Mouse (Mus musculus): ENCODE measurements around the gene Atp6v1g1. TPM values are rescaled to one million over a fixed set of nuclear protein-coding genes. Genes with fewer than 3 reads are reported as not detected.

Atp6v1g1 gene
- total RNA-seq (2021), result 100 to 1,000 TPM; 150 to 161 TPM

GRCm38 (mm10) chr4:63544494-63545230, at the start of gene Atp6v1g1:
Gene Atp6v1g1 (plus strand): TSS chr4:63544772.
- peak; percentile 93 to 94 for DNase-seq
- intact Hi-C loops (cut with DNase I), result loop anchor here (1.0 kb wide), 1 partner anchor 13 kb away; no protein-coding TSS in a partner anchor

GRCm38 (mm10) chr4:63494967-63495914, 49.3 kb upstream of the Atp6v1g1 start:
- intact Hi-C loops (cut with DNase I), result loop anchor here (2.0 kb wide), 1 partner anchor 76 kb away; no protein-coding TSS in a partner anchor
- peak; percentile 34 to 43 for DNase-seq

- intact Hi-C loops (cut with DNase I), result loop anchor here (2.0 kb wide), 1 partner anchor 77 kb away; no protein-coding TSS in a partner anchor
- DNase-seq, result peak; percentile 78 to 79
These were observed 48.7 kb upstream of the Atp6v1g1 start, which contains the start of gene Whrn for GRCm38 (mm10) chr4:63495915-63496278. Gene Whrn (minus strand): TSS chr4:63495991.

GRCm38 (mm10) chr4:63496312-63496711, 48.3 kb upstream of the Atp6v1g1 start:
- intact Hi-C loops (cut with DNase I), result no loop called here
- DNase-seq, result no peak

- intact Hi-C loops (cut with DNase I), result no loop called here
- no peak for DNase-seq
These were observed 46.2 kb upstream of the Atp6v1g1 start for GRCm38 (mm10) chr4:63498346-63498745.

GRCm38 (mm10) chr4:63501050-63501449, 43.5 kb upstream of the Atp6v1g1 start:
- DNase-seq, result no peak
- intact Hi-C loops (cut with DNase I), result loop anchor here (10.0 kb wide), 1 partner anchor 184 kb away; no protein-coding TSS in a partner anchor

- intact Hi-C loops (cut with DNase I), result loop anchor here (10.0 kb wide), 1 partner anchor 181 kb away; no protein-coding TSS in a partner anchor
- no peak for DNase-seq
These were observed 40.6 kb upstream of the Atp6v1g1 start for GRCm38 (mm10) chr4:63503949-63504348.

GRCm38 (mm10) chr4:63507478-63507877, 37.1 kb upstream of the Atp6v1g1 start:
- DNase-seq, result no peak
- intact Hi-C loops (cut with DNase I), result loop anchor here (5.0 to 10.0 kb wide), 3 partner anchors 50 to 275 kb away; partner anchors contain the start of gene Tmem268

GRCm38 (mm10) chr4:63508232-63508631, 36.3 kb upstream of the Atp6v1g1 start:
- peak; percentile 81 to 88 for DNase-seq
- intact Hi-C loops (cut with DNase I), result loop anchor here (1.0 to 10.0 kb wide), 5 partner anchors 49 to 440 kb away; partner anchors contain the start of gene Tmem268

- no peak for DNase-seq
- intact Hi-C loops (cut with DNase I), result no loop called here
These were observed 31.7 kb upstream of the Atp6v1g1 start for GRCm38 (mm10) chr4:63512921-63513320.

GRCm38 (mm10) chr4:63514454-63514984, 30.1 kb upstream of the Atp6v1g1 start:
- no peak for DNase-seq
- intact Hi-C loops (cut with DNase I), result no loop called here

- DNase-seq, result no peak
- intact Hi-C loops (cut with DNase I), result no loop called here
These were observed 29.6 kb upstream of the Atp6v1g1 start for GRCm38 (mm10) chr4:63515021-63515420.

GRCm38 (mm10) chr4:63521813-63522419, 22.7 kb upstream of the Atp6v1g1 start:
- intact Hi-C loops (cut with DNase I), result no loop called here
- no peak for DNase-seq

- no peak for DNase-seq
- intact Hi-C loops (cut with DNase I), result no loop called here
These were observed 19.1 kb upstream of the Atp6v1g1 start for GRCm38 (mm10) chr4:63525514-63525913.

- intact Hi-C loops (cut with DNase I), result no loop called here
- DNase-seq, result no peak
These were observed 15.6 kb upstream of the Atp6v1g1 start for GRCm38 (mm10) chr4:63528946-63529345.

GRCm38 (mm10) chr4:63530409-63530808, 14.2 kb upstream of the Atp6v1g1 start:
- DNase-seq, result no peak
- intact Hi-C loops (cut with DNase I), result no loop called here

GRCm38 (mm10) chr4:63537602-63538001, 7.0 kb upstream of the Atp6v1g1 start:
- DNase-seq, result no peak
- intact Hi-C loops (cut with DNase I), result no loop called here

- intact Hi-C loops (cut with DNase I), result no loop called here
- peak; percentile 48 to 57 for DNase-seq
These were observed 2.4 kb upstream of the Atp6v1g1 start for GRCm38 (mm10) chr4:63542209-63542608.

- intact Hi-C loops (cut with DNase I), result no loop called here
- peak in 1 of 2 experiments; percentile 28 for DNase-seq
These were observed 652 bp upstream of the Atp6v1g1 start for GRCm38 (mm10) chr4:63543746-63544493.
